Mouse (Mus musculus) ES-E14 (cell line): ENCODE data around the gene Mrps23.

Source experiments
- CHD2 ChIP-seq: IDR thresholded peaks from 2 replicates; pipeline ENCODE4 v1.6.1; 2014; ENCODE audit warnings: mild to moderate bottlenecking, low read depth, low read length, inconsistent platforms
- ZC3H11A ChIP-seq: IDR thresholded peaks from 2 replicates; pipeline ENCODE4 v1.6.1; 2012; ENCODE audit warnings: low read depth, mild to moderate bottlenecking, inconsistent platforms, low read length, borderline replicate concordance

GRCm38 (mm10) chr11:88203712-88204532, at the start of gene Mrps23:
- TF ChIP-seq ZC3H11A (no peak), CHD2 (no peak)
